Mouse (Mus musculus) stomach, postnatal 0 days (tissue): ENCODE measurements around the gene Fzd5.

ENCODE experiments used
- CTCF ChIP-seq: IDR thresholded peaks from 2 replicates; pipeline ENCODE4 v1.5.1; 2016; ENCODE audit warnings: antibody characterized with exemption, low read depth, mild to moderate bottlenecking, moderate library complexity
- EP300 ChIP-seq: optimal IDR thresholded peaks from 2 replicates; pipeline ENCODE3; 2016; ENCODE audit warnings: antibody characterized with exemption

GRCm38 (mm10) chr1:64715458-64715857, 22.1 kb downstream of the Fzd5 start:
- no peak for TF ChIP-seq CTCF
- TF ChIP-seq EP300 = no peak
